Mouse (Mus musculus) liver, embryonic 14.5 days (tissue): ENCODE data around the gene Galntl6. TPM values are rescaled to one million over a fixed set of nuclear protein-coding genes. Genes with fewer than 3 reads are reported as not detected.

Experiments used
- ATAC-seq: fragments of 200-750 bp; cut with Nextera tagmentation; 2 replicates; pipeline ENCODE4 v1.8.0; 2017; ENCODE audit warnings: moderate number of reproducible peaks, mild to moderate bottlenecking, moderate library complexity; ENCODE audit not compliant: insufficient read depth
- DNase-seq, 3 experiments: peaks; one replicate each; pipeline ENCODE4 v3.0.0-alpha.2; 2012 to 2013; ENCODE audit warnings: low read depth in 3 of 3, low spot score in 3 of 3
- H3K27ac ChIP-seq: fragments of 300-500 bp; sonication (generic); 2 replicates; pipeline ENCODE4 v1.5.1; 2014; ENCODE audit warnings: moderate library complexity, mild to moderate bottlenecking, control low read depth, inconsistent platforms
- H3K27me3 ChIP-seq: fragments of 300-500 bp; sonication (generic); 2 replicates; pipeline ENCODE4 v1.6.1; 2014; ENCODE audit warnings: mild to moderate bottlenecking, low read length, moderate library complexity; ENCODE audit not compliant: control insufficient read depth, insufficient read depth
- H3K36me3 ChIP-seq: fragments of 300-500 bp; sonication (generic); replicated peaks from 2 replicates; pipeline ENCODE4 v1.6.1; 2014; ENCODE audit warnings: low read depth; ENCODE audit not compliant: control insufficient read depth, insufficient read depth
- H3K4me1 ChIP-seq, 2 experiments: fragments of 200-500 bp in 1 of 2; fragments of 300-500 bp in 1 of 2; sonication (generic) in 1 of 2; replicated peaks; 2 replicates each; pipeline ENCODE4 v1.6.1; 2012 to 2014; ENCODE audit warnings: antibody characterized with exemption in 1 of 2, inconsistent platforms in 1 of 2, low read length in 1 of 2; ENCODE audit not compliant: control insufficient read depth in 2 of 2, insufficient read depth in 2 of 2
- H3K4me2 ChIP-seq: fragments of 300-500 bp; sonication (generic); 2 replicates; pipeline ENCODE4 v1.6.1; 2014; ENCODE audit warnings: low read depth, mild to moderate bottlenecking, control low read depth, moderate library complexity
- H3K4me3 ChIP-seq, 2 experiments: fragments of 200-500 bp in 1 of 2; fragments of 300-500 bp in 1 of 2; sonication (generic) in 1 of 2; 2 replicates each; pipeline ENCODE4 v1.5.1; 2012 to 2014; ENCODE audit warnings: low read depth in 2 of 2, low read length in 2 of 2, mild to moderate bottlenecking in 2 of 2, control low read depth in 1 of 2, inconsistent platforms in 1 of 2, moderate library complexity in 1 of 2; ENCODE audit not compliant: insufficient read depth in 1 of 2
- H3K9ac ChIP-seq: fragments of 300-500 bp; sonication (generic); replicated peaks from 2 replicates; pipeline ENCODE4 v1.6.1; 2014; ENCODE audit warnings: mild to moderate bottlenecking, control low read depth, moderate library complexity
- H3K9me3 ChIP-seq: fragments of 300-500 bp; sonication (generic); 2 replicates; pipeline ENCODE4 v1.6.1; 2016; ENCODE audit warnings: low read length, mixed read lengths; ENCODE audit not compliant: control insufficient read depth
- CTCF ChIP-seq: IDR thresholded peaks from 2 replicates; pipeline ENCODE4 v1.5.1; 2016; ENCODE audit warnings: antibody characterized with exemption, low read depth, control low read depth
- EP300 ChIP-seq: IDR thresholded peaks from 2 replicates; pipeline ENCODE4 v1.6.1; 2016; ENCODE audit warnings: antibody characterized with exemption, low read depth
- WGBS: fragments of 180-500 bp; shearing (Covaris S2); extraction: QIAGEN DNeasy Blood & Tissue Kit; methylation state at CpG from one replicate; pipeline ENCODE4 v1.1.7; 2014; ENCODE audit not compliant: insufficient replicate concordance; 5-methylcytosine and 5-hydroxymethylcytosine counted together
- polyA plus RNA-seq, 2 experiments: library from polyadenylated mRNA; depleted of rRNA in 1 of 2; stranded (reverse) in 1 of 2; unstranded in 1 of 2; fragments of >200 nt; fragmentation: Nextera tagmentation in 1 of 2; extraction: Ambion mirVana in 1 of 2; gene quantifications; 2 replicates each; pipeline versions ENCODE4 v1.2.1 to v1.2.3; 2012 to 2014

The Galntl6 gene
- polyA plus RNA-seq, 2 experiments: not detected

GRCm38 (mm10) chr8:57800327-57800726, 1112.1 kb downstream of the Galntl6 start:
- H3K4me3 ChIP-seq: peak overlapping the region in 1 of 2 experiments; percentile 33; a peak in 3 of 4 replicates
- H3K27me3 ChIP-seq: no peaks in the 10 kb centered on the region
- 18% methylated on average over 4 of the region's 4 CpGs for WGBS
- H3K36me3 ChIP-seq: no peaks in the 10 kb centered on the region
- H3K4me1 ChIP-seq: no peaks in the 10 kb centered on the region
- no peak overlapping the region for H3K27ac ChIP-seq
- no peak overlapping the region for H3K9ac ChIP-seq
- DNase-seq: peak; percentile 65 to 69 (median 67)
- no peaks in the 10 kb centered on the region for H3K9me3 ChIP-seq
- TF ChIP-seq CTCF (peak; percentile 74), EP300 (no peak)
- H3K4me2 ChIP-seq: peak overlapping the region; percentile 52
- peak; percentile 56; the same call in 1 of the 2 replicates for ATAC-seq

GRCm38 (mm10) chr8:57799797-57800204, 1112.6 kb downstream of the Galntl6 start:
- Histone ChIP-seq H3K4me2 (peak overlapping the region; percentile 52), H3K4me3 (peak overlapping the region; percentile 33 to 39), H3K27ac (no peak overlapping the region), H3K9me3 (no peaks in the 10 kb centered on the region), H3K36me3 (no peaks in the 10 kb centered on the region), H3K9ac (no peak overlapping the region; the same call in 1 of the 2 replicates), H3K4me1 (no peaks in the 10 kb centered on the region), H3K27me3 (no peaks in the 10 kb centered on the region)
- 8% methylated on average over 12 of the region's 12 CpGs for WGBS
- peak in 1 of 3 experiments; percentile 28 for DNase-seq
- ATAC-seq: peak; percentile 63; the same call in 1 of the 2 replicates
- TF ChIP-seq CTCF (no peak; the same call in 1 of the 2 replicates), EP300 (no peak)

- Histone ChIP-seq H3K36me3 (no peaks in the 10 kb centered on the region), H3K27ac (no peak overlapping the region), H3K9me3 (no peaks in the 10 kb centered on the region), H3K9ac (no peak overlapping the region), H3K27me3 (no peaks in the 10 kb centered on the region), H3K4me2 (no peak overlapping the region), H3K4me3 (no peak overlapping the region), H3K4me1 (no peaks in the 10 kb centered on the region)
- no peak for ATAC-seq
- no peak for TF ChIP-seq CTCF
- TF ChIP-seq EP300: no peak
- no peak for DNase-seq
- 38% methylated on average over 4 of the region's 4 CpGs for WGBS
These were observed 1119.0 kb downstream of the Galntl6 start for GRCm38 (mm10) chr8:57793455-57793854.

- H3K27me3 ChIP-seq: no peaks in the 10 kb centered on the region
- H3K4me1 ChIP-seq: no peaks in the 10 kb centered on the region
- no peaks in the 10 kb centered on the region for H3K9me3 ChIP-seq
- H3K36me3 ChIP-seq: no peaks in the 10 kb centered on the region
- H3K4me2 ChIP-seq: no peak overlapping the region
- TF ChIP-seq CTCF (no peak), EP300 (no peak)
- H3K27ac ChIP-seq: no peak overlapping the region
- ATAC-seq: no peak
- WGBS: 60% methylated on average over 7 of the region's 7 CpGs
- H3K4me3 ChIP-seq: no peak overlapping the region
- H3K9ac ChIP-seq: no peak overlapping the region
- no peak for DNase-seq
These were observed 1120.2 kb downstream of the Galntl6 start for GRCm38 (mm10) chr8:57792246-57792645.

- WGBS: 15% methylated on average over 5 of the region's 5 CpGs
- no peaks in the 10 kb centered on the region for H3K9me3 ChIP-seq
- no peaks in the 10 kb centered on the region for H3K36me3 ChIP-seq
- DNase-seq (no peak), ATAC-seq (no peak)
- H3K4me1 ChIP-seq: no peaks in the 10 kb centered on the region
- TF ChIP-seq CTCF: peak; percentile 30; the same call in 1 of the 2 replicates
- TF ChIP-seq EP300: no peak
- no peak overlapping the region for H3K9ac ChIP-seq
- H3K27ac ChIP-seq: no peak overlapping the region
- no peaks in the 10 kb centered on the region for H3K27me3 ChIP-seq
- no peak overlapping the region for H3K4me3 ChIP-seq
- H3K4me2 ChIP-seq: no peak overlapping the region
These were observed 1121.1 kb downstream of the Galntl6 start for GRCm38 (mm10) chr8:57791309-57791721.
